Comparison of ENCODE assay signal across 8 mouse cellular contexts in genomic region chrX:11752973-11753590, GRCm38 (mm10).
DNase-seq lines count a peak whose midpoint lies in the region; ATAC-seq lines count a peak whose summit lies in the region.

No protein-coding gene starts in this region.

- no peaks in the 10 kb centered on the region for H3K27me3 ChIP-seq in intestine, embryonic 16.5 days (replicated peaks; ENCODE audit: control insufficient read depth, insufficient read depth, low read length)
- H3K27me3 ChIP-seq in intestine, embryonic 15.5 days (replicated peaks) = no peaks in the 10 kb centered on the region
- H3K27me3 ChIP-seq in liver, embryonic 15.5 days = no peaks in the 10 kb centered on the region
- 0 out of 2 replicates have a peak, but pooled peaks cover 4% of the 10 kb centered on the region for H3K27me3 ChIP-seq in forebrain, embryonic 13.5 days

- H3K4me1 ChIP-seq in intestine, embryonic 16.5 days (ENCODE audit: control insufficient read depth, insufficient read depth, low read length) = 0 out of 2 replicates have a peak, but pooled peaks cover 2% of the 10 kb centered on the region
- H3K4me1 ChIP-seq in intestine, embryonic 15.5 days (replicated peaks) = no peaks in the 10 kb centered on the region
- H3K4me1 ChIP-seq in liver, embryonic 15.5 days (replicated peaks) = no peaks in the 10 kb centered on the region
- H3K4me1 ChIP-seq in forebrain, embryonic 13.5 days = no peaks in the 10 kb centered on the region

- ATAC-seq in intestine, embryonic 16.5 days = no peak
- no peak for ATAC-seq in intestine, embryonic 15.5 days
- peak; percentile 75 for ATAC-seq in activated CD4-positive, CD25-positive, alpha-beta regulatory T cell, adult 4 months
- no peak for ATAC-seq in liver, embryonic 15.5 days (ENCODE audit: insufficient read depth)
- no peak for ATAC-seq in forebrain, embryonic 13.5 days

- WGBS in intestine, embryonic 16.5 days = 18% methylated on average over 13 of the region's 13 CpGs
- WGBS in intestine, embryonic 15.5 days = 22% methylated on average over 13 of the region's 13 CpGs
- 12% methylated on average over 13 of the region's 13 CpGs for WGBS in liver, embryonic 15.5 days (ENCODE audit: insufficient replicate concordance)
- WGBS in forebrain, embryonic 13.5 days = 30% methylated on average over 13 of the region's 13 CpGs

- no peaks in the 10 kb centered on the region for H3K36me3 ChIP-seq in intestine, embryonic 16.5 days (ENCODE audit: control insufficient read depth, insufficient read depth, low read length)
- no peaks in the 10 kb centered on the region for H3K36me3 ChIP-seq in intestine, embryonic 15.5 days
- H3K36me3 ChIP-seq in liver, embryonic 15.5 days (replicated peaks) = no peaks in the 10 kb centered on the region
- H3K36me3 ChIP-seq in forebrain, embryonic 13.5 days (ENCODE audit: poor library complexity, severe bottlenecking) = no peaks in the 10 kb centered on the region

- H3K4me2 ChIP-seq in intestine, embryonic 16.5 days (ENCODE audit: low read depth, low read length) = no peak overlapping the region
- no peak overlapping the region for H3K4me2 ChIP-seq in intestine, embryonic 15.5 days (replicated peaks)
- H3K4me2 ChIP-seq in liver, embryonic 15.5 days = peak overlapping the region; percentile 30; the same call in 1 of the 2 replicates
- no peak overlapping the region for H3K4me2 ChIP-seq in forebrain, embryonic 13.5 days

- DNase-seq in CD4-positive helper T cell, adult 2 months (ENCODE audit: low read depth, low spot score) = peak; percentile 67
- DNase-seq in urinary bladder, postnatal 25 days (ENCODE audit: low spot score) = no peak
- DNase-seq in layer of hippocampus, postnatal 25 days (ENCODE audit: extremely low spot score in 1 of 2, low spot score in 1 of 2) = no peak

- no peak overlapping the region for H3K9ac ChIP-seq in intestine, embryonic 16.5 days (ENCODE audit: low read depth, low read length)
- H3K9ac ChIP-seq in intestine, embryonic 15.5 days = no peak overlapping the region
- no peak overlapping the region for H3K9ac ChIP-seq in liver, embryonic 15.5 days
- no peak overlapping the region for H3K9ac ChIP-seq in forebrain, embryonic 13.5 days

- no peak overlapping the region for H3K4me3 ChIP-seq in intestine, embryonic 16.5 days (ENCODE audit: low read length)
- H3K4me3 ChIP-seq in intestine, embryonic 15.5 days (replicated peaks) = no peak overlapping the region
- no peak overlapping the region for H3K4me3 ChIP-seq in liver, embryonic 15.5 days (replicated peaks)
- H3K4me3 ChIP-seq in forebrain, embryonic 13.5 days = no peak overlapping the region

- 0 out of 2 replicates have a peak overlapping the region, but pooled peaks have one; percentile 6 for H3K27ac ChIP-seq in intestine, embryonic 16.5 days (ENCODE audit: low read length)
- H3K27ac ChIP-seq in intestine, embryonic 15.5 days = no peak overlapping the region
- H3K27ac ChIP-seq in liver, embryonic 15.5 days (replicated peaks) = no peak overlapping the region
- H3K27ac ChIP-seq in forebrain, embryonic 13.5 days = no peak overlapping the region

- H3K9me3 ChIP-seq in intestine, embryonic 16.5 days (ENCODE audit: control insufficient read depth, low read length) = no peaks in the 10 kb centered on the region
- H3K9me3 ChIP-seq in intestine, embryonic 15.5 days = no peaks in the 10 kb centered on the region
- H3K9me3 ChIP-seq in liver, embryonic 15.5 days (replicated peaks) = no peaks in the 10 kb centered on the region
- H3K9me3 ChIP-seq in forebrain, embryonic 13.5 days (replicated peaks) = no peaks in the 10 kb centered on the region
